ENCODE assay signal across 22 mouse cellular contexts in the genomic region with DNA sequence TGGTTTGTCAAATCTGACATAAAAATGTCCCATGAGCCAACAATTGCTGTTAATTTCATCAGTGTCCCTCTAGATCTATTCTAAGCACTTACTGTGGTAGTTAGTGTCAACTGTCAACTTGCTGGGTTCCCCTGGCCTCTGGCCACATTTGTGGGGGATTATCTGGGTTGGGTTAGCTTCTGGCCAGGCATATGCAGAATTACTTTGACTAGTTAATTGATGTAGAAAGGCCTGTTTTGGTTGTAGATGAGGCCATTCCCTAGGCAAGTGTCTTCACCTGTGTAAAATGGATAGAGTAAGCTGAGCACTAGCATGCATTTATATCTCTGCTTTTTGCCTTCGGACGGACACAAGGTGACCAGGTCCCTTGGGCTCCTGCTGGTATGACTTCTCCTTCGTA.
A peak's percentile ranks its signal among the peaks of the same experiment; 100 is the strongest.
DNase-seq lines count a peak whose midpoint lies in the region; ATAC-seq and TF ChIP-seq lines count a peak whose summit lies in the region.
"Had no signal": no experiment of that assay in that cellular context is flagged by ENCODE, and none has a peak within 500 bp of the region (broad histone marks: within the 10 kb centered on the region; RNA-seq: fewer than 3 reads in every experiment).

No protein-coding gene starts in this region.

- no peak overlapping the region for H3K4me2 ChIP-seq in heart, embryonic 11.5 days

- no peak for TF ChIP-seq CTCF in heart, adult 2 months (IDR thresholded peaks at IDR 0.05)

- DNase-seq in heart, adult 11 months: peak; percentile 51
- DNase-seq in heart, embryonic 10.5 days (ENCODE audit: low spot score): peak; percentile 57
- DNase-seq in heart, adult 2 months: no peak
- peak; percentile 30 for DNase-seq in A20 (ENCODE audit: low read depth, low spot score)
- no peak for DNase-seq in layer of hippocampus, postnatal 25 days (ENCODE audit: extremely low spot score in 1 of 2, low spot score in 1 of 2)
- DNase-seq: adrenal gland, adult 2 months; adrenal gland, adult 8-10 months; adrenal gland, postnatal 10 days; adrenal gland, postnatal 14 days; adrenal gland, postnatal 25 days; adrenal gland, postnatal 36 days; B cell, adult 2 months; cerebellum, adult 11 months; cerebellum, adult 11-12 months; cerebellum, adult 18-20 months; cerebellum, adult 2 months had no signal

- no peak for TF ChIP-seq EP300 in heart, adult 2 months (IDR thresholded peaks at IDR 0.05; ENCODE audit: insufficient read depth, low read depth, low read length)

- H3K4me1 ChIP-seq in heart, embryonic 11.5 days (ENCODE audit: control insufficient read depth, insufficient read depth, low read length): no peaks in the 10 kb centered on the region
- H3K4me1 ChIP-seq in heart, embryonic 10.5 days: no peaks in the 10 kb centered on the region
- no peaks in the 10 kb centered on the region for H3K4me1 ChIP-seq in heart, adult 2 months (ENCODE audit: control insufficient read depth, insufficient read depth, low read length)

- ATAC-seq in heart, embryonic 11.5 days (replicated peaks; ENCODE audit: insufficient number of reproducible peaks, low FRiP score, low TSS enrichment): no peak
- ATAC-seq: activated CD4-positive, CD25-positive, alpha-beta regulatory T cell, adult 4 months; CD4-positive, CD25-positive, alpha-beta regulatory T cell, adult 4 months; Patski had no signal

- no peak for TF ChIP-seq POLR2A in heart, adult 2 months (IDR thresholded peaks at IDR 0.05; ENCODE audit: insufficient read depth, low read depth, low read length)

- no peaks in the 10 kb centered on the region for H3K36me3 ChIP-seq in heart, embryonic 11.5 days (ENCODE audit: control insufficient read depth, insufficient read depth, low read length)
- H3K36me3 ChIP-seq in heart, embryonic 10.5 days: no peaks in the 10 kb centered on the region
- H3K36me3 ChIP-seq in heart, adult 2 months (ENCODE audit: control insufficient read depth, insufficient read depth, low read length): no peaks in the 10 kb centered on the region
- H3K36me3 ChIP-seq: G1E had no signal

- 0 out of 2 replicates have a peak, but pooled peaks cover 2% of the 10 kb centered on the region for H3K9me3 ChIP-seq in heart, embryonic 11.5 days (replicated peaks; ENCODE audit: control insufficient read depth, low read length)
- peaks cover 2% of the 10 kb centered on the region; the same call in 1 of the 2 replicates for H3K9me3 ChIP-seq in heart, embryonic 10.5 days
- H3K9me3 ChIP-seq: G1E had no signal

- WGBS in heart, embryonic 11.5 days (ENCODE audit: insufficient replicate concordance): 90% methylated on average over 3 of the region's 3 CpGs
- WGBS in heart, embryonic 10.5 days: 84% methylated on average over 3 of the region's 3 CpGs
- WGBS in heart, adult 2 months: 86% methylated on average over 3 of the region's 3 CpGs

- H3K9ac ChIP-seq in heart, embryonic 11.5 days (ENCODE audit: low read depth, low read length): no peak overlapping the region
- H3K9ac ChIP-seq in heart, adult 2 months (ENCODE audit: low read depth, low read length): no peak overlapping the region

- no peak overlapping the region for H3K27ac ChIP-seq in heart, embryonic 11.5 days (ENCODE audit: low read depth, low read length)
- no peak overlapping the region for H3K27ac ChIP-seq in heart, embryonic 10.5 days
- H3K27ac ChIP-seq in heart, adult 2 months: no peak overlapping the region

- H3K27me3 ChIP-seq in heart, embryonic 11.5 days (ENCODE audit: control insufficient read depth, insufficient read depth, low read length): no peaks in the 10 kb centered on the region
- H3K27me3 ChIP-seq in heart, embryonic 10.5 days (ENCODE audit: insufficient read depth, poor library complexity, severe bottlenecking): no peaks in the 10 kb centered on the region
- no peaks in the 10 kb centered on the region for H3K27me3 ChIP-seq in heart, adult 2 months (ENCODE audit: control insufficient read depth, insufficient read depth, low read length)
- H3K27me3 ChIP-seq: CH12.LX, Patski had no signal

- no peaks in the 10 kb centered on the region for H3K79me2 ChIP-seq in heart, adult 2 months (replicated peaks; ENCODE audit: control insufficient read depth, insufficient read depth, low read length)

- intact Hi-C loops in heart, adult 2 months (cut with DNase I): no loop called here

- no peak overlapping the region for H3K4me3 ChIP-seq in heart, embryonic 11.5 days (ENCODE audit: low read depth, low read length)
- H3K4me3 ChIP-seq in heart, embryonic 10.5 days: no peak overlapping the region
- no peak overlapping the region for H3K4me3 ChIP-seq in heart, adult 2 months

Comparison
In these comparisons a context has a peak if more than half of its experiments do, and no peak if none do; other contexts are left out.
1. DNase-seq: peak in heart, adult 11 months (single experiment), heart, embryonic 10.5 days (single experiment) and A20 (single experiment); none in heart, adult 2 months (0 of 2) and layer of hippocampus, postnatal 25 days (0 of 2).